Mouse (Mus musculus) layer of hippocampus, adult 2 months (tissue): ENCODE results near the gene 1700069L16Rik. TPM values are rescaled to one million over a fixed set of nuclear protein-coding genes. Genes with fewer than 3 reads are reported as not detected.
A peak's percentile ranks its signal among the peaks of the same experiment; 100 is the strongest.

Experiments
- DNase-seq, 2 experiments: peaks; one replicate each; pipeline ENCODE4 v3.0.0; 2022; ENCODE audit warnings: low spot score in 2 of 2
- H3K27ac ChIP-seq: fragments of 200-600 bp; 2 replicates; pipeline ENCODE4 v1.8.1; 2022
- H3K4me3 ChIP-seq: fragments of 200-600 bp; 2 replicates; pipeline ENCODE4 v1.8.1; 2022; ENCODE audit warnings: mild to moderate bottlenecking
- CTCF ChIP-seq: fragments of 200-600 bp; conservative IDR thresholded peaks from 2 replicates; pipeline ENCODE4 v1.8.1; 2022; ENCODE audit warnings: antibody characterized with exemption, mild to moderate bottlenecking, moderate library complexity
- total RNA-seq, 2 experiments: library from RNA; stranded (reverse); gene quantifications; 2 replicates each; pipeline ENCODE4 v1.2.3; 2021

1700069L16Rik gene
- total RNA-seq, 2 experiments from 2014 or later: not detected

DNA sequence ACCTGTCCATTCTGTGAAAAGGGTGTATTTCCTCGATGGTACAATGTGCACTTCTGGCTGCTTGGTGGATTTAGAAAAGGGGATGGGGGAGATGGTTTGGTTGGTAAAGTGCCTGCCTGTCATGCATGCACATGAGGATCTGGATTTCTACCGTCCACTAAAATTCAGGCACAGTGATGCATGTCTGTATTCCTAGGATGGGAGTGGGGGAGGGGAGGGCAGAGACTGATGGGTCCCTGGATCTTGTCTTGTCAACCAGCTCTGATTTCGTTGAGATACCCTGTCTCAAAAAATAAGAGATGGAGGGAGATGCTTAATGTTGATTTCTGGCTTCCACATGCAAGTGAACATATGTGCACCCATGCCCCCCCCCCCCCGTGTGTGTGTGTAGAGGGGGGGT is 30.6 kb downstream of the 1700069L16Rik start:
- Histone ChIP-seq H3K4me3 (no peak overlapping the region), H3K27ac (no peak overlapping the region)
- no peak for DNase-seq
- no peak for TF ChIP-seq CTCF

DNA sequence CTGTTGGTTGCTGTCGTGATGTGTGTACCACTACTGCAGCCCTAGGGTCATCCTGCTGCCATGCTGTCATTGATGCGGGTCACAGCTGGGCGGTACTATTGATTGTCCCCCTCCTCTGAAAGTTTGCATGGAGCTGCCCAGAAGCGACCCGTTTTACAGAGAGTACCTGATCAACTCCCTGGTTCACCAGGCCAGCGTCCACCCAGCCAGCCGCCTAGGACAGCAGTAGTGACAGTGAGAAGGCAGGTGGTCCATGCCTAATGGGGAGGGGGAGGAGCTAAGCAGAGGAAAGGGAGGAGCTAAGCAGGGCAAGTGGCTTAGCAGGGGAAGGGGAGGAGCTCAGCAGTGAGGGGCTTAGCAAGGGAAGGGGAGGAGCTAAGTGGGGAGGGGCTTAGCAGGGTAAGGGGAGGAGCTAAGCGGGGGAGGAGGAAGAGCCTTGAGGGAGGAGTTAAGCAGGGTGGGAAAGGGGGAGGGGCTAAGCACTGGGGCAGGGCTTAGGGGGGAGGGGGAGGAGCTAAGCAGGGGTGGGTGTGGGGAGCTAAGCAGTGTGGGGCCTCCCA is 31.3 kb downstream of the 1700069L16Rik start:
- no peak for DNase-seq
- no peak overlapping the region for H3K27ac ChIP-seq
- TF ChIP-seq CTCF: no peak
- no peak overlapping the region for H3K4me3 ChIP-seq

- DNase-seq: no peak
- no peak for TF ChIP-seq CTCF
- Histone ChIP-seq H3K4me3 (no peak overlapping the region), H3K27ac (no peak overlapping the region)
Measured at GRCm38 (mm10) chr5:113690866-113691265, 33.7 kb downstream of the 1700069L16Rik start.

DNA sequence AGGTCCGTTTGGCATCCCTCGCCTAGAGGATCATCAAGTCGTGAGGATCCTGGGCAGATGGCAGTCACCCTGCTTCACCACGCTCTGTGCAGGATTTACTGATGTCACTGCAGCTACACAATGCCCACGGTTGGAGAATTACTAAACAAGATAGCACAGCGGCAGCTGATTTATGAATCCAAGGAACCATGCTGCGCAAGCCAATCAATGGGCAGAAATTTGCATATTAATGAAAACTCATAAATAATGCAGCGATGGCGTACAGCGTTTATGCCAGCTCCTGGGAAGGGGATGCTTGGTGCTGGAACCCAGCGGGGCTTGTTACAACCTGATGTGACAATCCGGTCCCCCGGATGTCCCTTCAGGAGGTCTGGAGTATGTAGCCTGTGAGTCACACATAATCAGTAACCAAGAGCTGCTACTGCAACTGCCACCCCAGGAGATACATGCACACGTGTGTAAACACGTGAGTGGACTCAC is 34.5 kb downstream of the 1700069L16Rik start:
- Histone ChIP-seq H3K27ac (peak overlapping the region; percentile 46; the same call in 1 of the 2 replicates), H3K4me3 (peak overlapping the region; percentile 28)
- DNase-seq: peak; percentile 10 to 18
- no peak for TF ChIP-seq CTCF

GRCm38 (mm10) chr5:113687514-113687913 is 37.1 kb downstream of the 1700069L16Rik start:
- DNase-seq: no peak
- Histone ChIP-seq H3K4me3 (no peak overlapping the region), H3K27ac (no peak overlapping the region)
- TF ChIP-seq CTCF: no peak

DNA sequence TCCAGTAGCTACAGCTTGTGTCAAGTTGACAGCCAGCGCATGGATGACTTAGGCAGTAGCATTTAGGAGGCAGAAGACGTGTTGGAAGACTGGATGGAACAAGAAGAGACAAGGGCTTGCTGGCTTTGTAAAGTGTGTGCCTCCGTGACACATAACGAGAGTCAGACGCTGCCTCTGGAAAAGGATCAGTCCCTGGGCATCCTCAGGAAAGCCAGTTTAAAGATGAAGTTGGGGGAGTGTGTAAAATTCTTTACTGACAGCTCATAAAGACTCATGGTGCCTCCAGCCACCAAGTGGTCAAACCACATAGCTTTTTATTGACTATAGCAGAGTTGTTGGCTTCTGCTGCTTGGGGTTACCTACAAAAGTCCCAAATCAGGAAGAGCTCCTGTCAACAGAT is 39.1 kb downstream of the 1700069L16Rik start:
- H3K27ac ChIP-seq: no peak overlapping the region
- DNase-seq: no peak
- H3K4me3 ChIP-seq: no peak overlapping the region
- TF ChIP-seq CTCF: 0 out of 2 replicates have a peak, but pooled peaks have one; percentile 6

DNA sequence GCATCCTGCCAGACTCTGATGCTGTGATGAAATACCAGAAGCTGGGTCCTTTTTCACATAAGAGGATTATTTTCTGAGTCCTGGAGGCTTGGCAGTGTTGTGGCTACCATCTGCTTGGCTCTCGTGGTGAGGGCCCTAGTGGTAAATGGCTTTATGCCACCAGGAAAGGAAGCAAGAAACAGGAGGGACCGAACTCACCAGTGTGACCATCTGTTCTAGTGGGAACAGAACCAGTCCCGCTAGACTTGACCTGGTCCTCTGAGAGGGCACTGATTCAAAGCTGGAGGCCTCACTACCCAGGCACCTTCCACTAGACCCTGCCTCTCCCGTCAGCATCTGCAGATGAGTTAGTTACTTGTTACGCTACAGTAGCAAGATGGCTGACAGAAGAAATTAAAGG is 41.3 kb downstream of the 1700069L16Rik start:
- Histone ChIP-seq H3K27ac (no peak overlapping the region), H3K4me3 (no peak overlapping the region)
- no peak for DNase-seq
- no peak for TF ChIP-seq CTCF

GRCm38 (mm10) chr5:113682472-113682871 is 42.1 kb downstream of the 1700069L16Rik start:
- no peak for TF ChIP-seq CTCF

GRCm38 (mm10) chr5:113681219-113681618 is 43.4 kb downstream of the 1700069L16Rik start:
- no peak overlapping the region for H3K27ac ChIP-seq
- TF ChIP-seq CTCF: no peak

More at GRCm38 (mm10) chr5:113682472-113682871, 42.1 kb downstream of the 1700069L16Rik start:
- no peak overlapping the region for H3K27ac ChIP-seq
- H3K4me3 ChIP-seq: no peak overlapping the region
- no peak for DNase-seq

DNA sequence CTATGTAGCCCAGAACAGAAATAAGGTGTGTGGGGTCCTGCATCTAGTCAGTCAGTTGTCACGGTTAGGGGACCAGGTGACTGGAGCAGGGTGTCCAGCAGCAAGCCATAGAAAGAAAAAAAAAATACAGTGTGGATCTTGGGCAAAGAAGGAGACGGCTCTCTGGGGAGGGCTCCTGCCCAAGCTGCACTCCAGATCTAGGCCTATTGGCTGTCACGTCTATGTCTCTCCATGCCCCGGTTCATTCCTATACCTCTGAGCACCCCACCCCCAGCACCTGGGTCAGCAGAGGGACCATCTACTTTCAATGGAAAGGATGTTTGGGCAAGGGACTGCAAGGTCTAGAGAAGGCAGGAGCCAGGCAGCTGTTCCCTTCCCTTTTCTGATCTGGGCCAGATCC is 45.1 kb downstream of the 1700069L16Rik start:
- Histone ChIP-seq H3K4me3 (no peak overlapping the region), H3K27ac (no peak overlapping the region)
- TF ChIP-seq CTCF: no peak
- DNase-seq: no peak

More at GRCm38 (mm10) chr5:113681219-113681618, 43.4 kb downstream of the 1700069L16Rik start:
- no peak overlapping the region for H3K4me3 ChIP-seq
- no peak for DNase-seq

DNA sequence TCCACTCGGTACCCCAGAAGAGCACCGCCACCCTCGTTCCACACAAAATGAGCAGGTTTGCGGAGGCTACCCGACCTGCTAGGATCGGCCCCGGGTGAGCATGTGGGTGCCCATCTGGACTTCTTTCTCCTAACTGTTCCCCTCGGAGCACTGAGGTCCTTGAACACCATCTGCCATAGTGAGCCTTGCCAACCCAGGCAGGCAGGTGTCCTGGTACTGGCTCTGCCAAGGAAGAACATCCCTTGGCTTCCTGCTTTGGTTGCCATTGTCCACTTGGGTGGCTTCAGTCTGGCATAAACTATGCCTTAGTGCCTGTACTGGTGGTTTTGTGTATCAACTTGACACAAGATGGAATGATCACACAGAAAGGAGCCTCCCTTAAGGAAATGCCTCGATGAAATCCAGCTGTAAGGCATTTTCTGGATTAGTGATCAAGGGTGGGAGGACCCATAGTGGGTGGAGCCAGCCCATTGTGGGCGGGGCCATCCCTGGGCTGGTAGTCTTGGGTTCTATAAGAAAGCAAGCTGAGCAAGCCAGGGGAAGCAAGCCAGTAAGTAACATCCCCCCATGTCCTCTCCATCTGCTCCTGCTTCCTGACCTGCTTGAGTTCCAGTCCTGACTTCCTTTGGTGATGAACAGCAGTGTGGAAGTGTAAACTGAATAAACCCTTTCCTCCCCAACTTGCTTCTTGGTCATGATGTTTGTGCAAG is 45.7 kb downstream of the 1700069L16Rik start:
- no peak overlapping the region for H3K4me3 ChIP-seq

DNA sequence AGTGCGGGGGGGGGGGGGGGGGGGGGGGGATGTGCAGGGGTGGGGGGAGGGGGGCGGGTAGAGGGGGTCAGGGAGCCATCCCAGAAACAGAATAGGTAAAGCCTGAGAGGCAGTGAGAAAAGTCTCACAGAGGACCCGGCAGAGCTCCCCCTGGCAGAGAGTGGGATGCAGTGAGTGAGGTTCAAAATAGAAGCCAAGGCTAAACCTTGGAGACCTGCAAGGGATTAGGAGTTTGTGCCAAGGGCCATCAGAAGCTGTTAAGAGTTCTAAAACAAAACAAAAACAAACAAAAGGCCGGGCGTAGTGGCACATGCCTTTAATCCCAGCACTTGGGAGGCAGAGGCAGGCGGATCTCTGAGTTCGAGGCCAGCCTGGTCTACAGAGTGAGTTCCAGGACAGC is 47.0 kb downstream of the 1700069L16Rik start:
- Histone ChIP-seq H3K4me3 (no peak overlapping the region), H3K27ac (no peak overlapping the region)
- TF ChIP-seq CTCF: no peak
- DNase-seq: no peak

More for the DNA sequence above, 45.7 kb downstream of the 1700069L16Rik start:
- TF ChIP-seq CTCF: no peak
- no peak overlapping the region for H3K27ac ChIP-seq
- no peak for DNase-seq

DNA sequence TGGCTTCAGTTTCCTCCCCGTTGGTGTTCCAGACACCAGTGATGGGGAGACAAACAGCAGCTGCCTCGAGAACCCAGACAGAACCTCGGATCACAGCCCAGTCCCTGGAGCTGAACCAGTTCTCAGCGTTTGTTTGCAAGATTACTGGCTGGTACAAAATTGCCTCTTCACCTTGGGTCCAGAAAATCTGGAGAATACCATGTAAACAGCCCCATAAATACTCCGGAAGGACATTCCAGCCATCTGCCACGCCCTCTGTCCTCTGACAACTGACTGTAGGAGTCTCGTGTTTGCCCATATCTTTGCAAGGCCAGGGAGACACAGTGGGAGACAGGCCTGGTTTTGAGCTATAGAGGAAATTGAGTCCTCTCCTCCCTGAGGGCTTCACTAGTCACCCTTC is 49.7 kb downstream of the 1700069L16Rik start:
- no peak for DNase-seq
- TF ChIP-seq CTCF: no peak
- H3K27ac ChIP-seq: no peak overlapping the region
- no peak overlapping the region for H3K4me3 ChIP-seq

DNA sequence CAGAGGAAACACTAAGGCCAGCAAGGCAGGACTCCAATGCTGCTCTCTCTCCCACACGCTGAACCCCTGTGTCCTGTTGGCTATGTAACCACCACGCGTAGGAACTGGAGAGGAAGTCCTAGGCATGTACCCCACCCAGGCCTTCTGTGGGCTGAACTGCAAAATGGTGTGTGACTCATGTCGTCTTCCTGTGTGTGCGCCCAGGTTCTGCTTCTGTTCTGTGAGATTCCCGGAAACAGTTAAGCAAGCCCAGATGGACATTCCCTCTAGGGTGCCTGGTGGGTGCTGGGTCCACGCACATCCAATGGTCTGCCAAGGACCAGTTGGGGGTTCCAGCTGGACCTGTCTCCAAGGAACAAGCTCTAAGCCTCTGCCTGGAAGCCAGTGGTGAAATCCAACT is 52.1 kb downstream of the 1700069L16Rik start:
- H3K27ac ChIP-seq: no peak overlapping the region
- no peak overlapping the region for H3K4me3 ChIP-seq
- no peak for TF ChIP-seq CTCF
- DNase-seq: no peak
